Mouse (Mus musculus) hindbrain, embryonic 13.5 days (tissue): ENCODE data around the gene Pde7b. TPM values are rescaled to one million over a fixed set of nuclear protein-coding genes. Genes with fewer than 3 reads are reported as not detected.

Experiments used
- ATAC-seq: fragments of 200-750 bp; cut with Nextera tagmentation; 2 replicates; pipeline ENCODE4 v1.8.0; 2017; ENCODE audit warnings: moderate TSS enrichment; ENCODE audit not compliant: low FRiP score
- H3K27ac ChIP-seq: fragments of 300-500 bp; sonication (generic); 2 replicates; pipeline ENCODE4 v1.5.1; 2015; ENCODE audit warnings: inconsistent platforms, mild to moderate bottlenecking, moderate library complexity
- H3K27me3 ChIP-seq: fragments of 300-500 bp; sonication (generic); 2 replicates; pipeline ENCODE4 v1.6.1; 2015; ENCODE audit warnings: mild to moderate bottlenecking, inconsistent platforms
- H3K36me3 ChIP-seq: fragments of 300-500 bp; sonication (generic); 2 replicates; pipeline ENCODE4 v1.6.1; 2015; ENCODE audit warnings: mild to moderate bottlenecking, inconsistent platforms
- H3K4me1 ChIP-seq: fragments of 300-500 bp; sonication (generic); replicated peaks from 2 replicates; pipeline ENCODE4 v1.6.1; 2015; ENCODE audit warnings: inconsistent platforms
- H3K4me2 ChIP-seq: fragments of 300-500 bp; sonication (generic); 2 replicates; pipeline ENCODE4 v1.6.1; 2015; ENCODE audit warnings: inconsistent platforms, mild to moderate bottlenecking, moderate library complexity
- H3K4me3 ChIP-seq: fragments of 300-500 bp; sonication (generic); 2 replicates; pipeline ENCODE4 v1.5.1; 2015; ENCODE audit warnings: mild to moderate bottlenecking, inconsistent platforms
- H3K9ac ChIP-seq: fragments of 300-500 bp; sonication (generic); 2 replicates; pipeline ENCODE4 v1.6.1; 2015; ENCODE audit warnings: mild to moderate bottlenecking, inconsistent platforms
- H3K9me3 ChIP-seq: fragments of 300-500 bp; sonication (generic); 2 replicates; pipeline ENCODE4 v1.6.1; 2016; ENCODE audit warnings: inconsistent platforms
- WGBS: fragments of 180-500 bp; shearing (Covaris S2); methylation state at CpG from one replicate; pipeline ENCODE4 v1.1.7; 2015; 5-methylcytosine and 5-hydroxymethylcytosine counted together
- polyA plus RNA-seq: library from polyadenylated mRNA; unstranded; fragments of >200 nt; fragmentation: Nextera tagmentation; extraction: Ambion mirVana; gene quantifications from 2 replicates; pipeline ENCODE4 v1.2.1, GENCODE M21; 2015

Pde7b gene
- polyA plus RNA-seq, 1 experiment from 2014 or later, result 2.4 TPM

GRCm38 (mm10) chr10:20630122-20630521, 94.8 kb downstream of the Pde7b start:
- H3K27me3 ChIP-seq, result no peaks in the 10 kb centered on the region
- no peak overlapping the region for H3K4me2 ChIP-seq
- H3K27ac ChIP-seq, result no peak overlapping the region
- no peaks in the 10 kb centered on the region for H3K9me3 ChIP-seq
- H3K9ac ChIP-seq, result no peak overlapping the region
- H3K4me3 ChIP-seq, result no peak overlapping the region
- no peaks in the 10 kb centered on the region for H3K4me1 ChIP-seq
- H3K36me3 ChIP-seq, result no peaks in the 10 kb centered on the region
- WGBS, result 72% methylated on average over 7 of the region's 7 CpGs
- no peak for ATAC-seq

GRCm38 (mm10) chr10:20625702-20626375, 99.0 kb downstream of the Pde7b start:
- no peak for ATAC-seq
- no peaks in the 10 kb centered on the region for H3K4me1 ChIP-seq
- no peak overlapping the region for H3K27ac ChIP-seq
- H3K36me3 ChIP-seq, result no peaks in the 10 kb centered on the region
- H3K4me3 ChIP-seq, result no peak overlapping the region
- no peak overlapping the region for H3K4me2 ChIP-seq
- WGBS, result 94% methylated on average over 16 of the region's 16 CpGs
- no peaks in the 10 kb centered on the region for H3K9me3 ChIP-seq
- no peaks in the 10 kb centered on the region for H3K27me3 ChIP-seq
- H3K9ac ChIP-seq, result no peak overlapping the region

GRCm38 (mm10) chr10:20621661-20622454, 103.0 kb downstream of the Pde7b start:
- Histone ChIP-seq H3K27me3 (no peaks in the 10 kb centered on the region), H3K36me3 (no peaks in the 10 kb centered on the region), H3K9me3 (no peaks in the 10 kb centered on the region), H3K4me3 (no peak overlapping the region), H3K27ac (no peak overlapping the region), H3K4me2 (no peak overlapping the region), H3K9ac (no peak overlapping the region), H3K4me1 (no peaks in the 10 kb centered on the region)
- 81% methylated on average over 8 of the region's 8 CpGs for WGBS
- no peak for ATAC-seq

- WGBS, result 54% methylated on average over 2 of the region's 2 CpGs
- Histone ChIP-seq H3K36me3 (no peaks in the 10 kb centered on the region), H3K9me3 (no peaks in the 10 kb centered on the region), H3K9ac (no peak overlapping the region), H3K27ac (no peak overlapping the region), H3K4me1 (no peaks in the 10 kb centered on the region), H3K4me2 (no peak overlapping the region), H3K27me3 (no peaks in the 10 kb centered on the region), H3K4me3 (no peak overlapping the region)
- no peak; the same call in 1 of the 2 replicates for ATAC-seq
These were observed 118.9 kb downstream of the Pde7b start for GRCm38 (mm10) chr10:20606007-20606406.

- Histone ChIP-seq H3K27me3 (no peaks in the 10 kb centered on the region), H3K36me3 (no peaks in the 10 kb centered on the region), H3K9ac (no peak overlapping the region), H3K9me3 (no peaks in the 10 kb centered on the region), H3K4me2 (no peak overlapping the region), H3K4me1 (no peaks in the 10 kb centered on the region), H3K4me3 (no peak overlapping the region), H3K27ac (no peak overlapping the region)
- ATAC-seq, result no peak
- 74% methylated on average over 5 of the region's 5 CpGs for WGBS
These were observed 129.6 kb downstream of the Pde7b start for GRCm38 (mm10) chr10:20595107-20595810.

- ATAC-seq, result no peak
- 62% methylated on average over 5 of the region's 5 CpGs for WGBS
These were observed 130.9 kb downstream of the Pde7b start for GRCm38 (mm10) chr10:20594015-20594414.

GRCm38 (mm10) chr10:20590100-20590499, 134.8 kb downstream of the Pde7b start:
- Histone ChIP-seq H3K4me1 (no peaks in the 10 kb centered on the region), H3K9ac (no peak overlapping the region), H3K27me3 (no peaks in the 10 kb centered on the region), H3K36me3 (no peaks in the 10 kb centered on the region), H3K4me3 (no peak overlapping the region), H3K4me2 (no peak overlapping the region), H3K27ac (no peak overlapping the region), H3K9me3 (no peaks in the 10 kb centered on the region)
- ATAC-seq, result no peak
- WGBS, result 75% methylated on average over 7 of the region's 7 CpGs

More at GRCm38 (mm10) chr10:20594015-20594414, 130.9 kb downstream of the Pde7b start:
- H3K27me3 ChIP-seq, result no peaks in the 10 kb centered on the region
- H3K4me2 ChIP-seq, result no peak overlapping the region
- H3K9me3 ChIP-seq, result no peaks in the 10 kb centered on the region
- H3K9ac ChIP-seq, result no peak overlapping the region
- no peaks in the 10 kb centered on the region for H3K4me1 ChIP-seq
- H3K36me3 ChIP-seq, result no peaks in the 10 kb centered on the region
- no peak overlapping the region for H3K4me3 ChIP-seq
- no peak overlapping the region for H3K27ac ChIP-seq

GRCm38 (mm10) chr10:20585959-20586358, 138.9 kb downstream of the Pde7b start:
- 83% methylated on average over 4 of the region's 4 CpGs for WGBS
- Histone ChIP-seq H3K4me3 (no peak overlapping the region), H3K4me1 (no peaks in the 10 kb centered on the region), H3K9ac (no peak overlapping the region), H3K9me3 (no peaks in the 10 kb centered on the region), H3K27ac (no peak overlapping the region), H3K27me3 (no peaks in the 10 kb centered on the region), H3K4me2 (no peak overlapping the region), H3K36me3 (no peaks in the 10 kb centered on the region)
- ATAC-seq, result no peak

GRCm38 (mm10) chr10:20575002-20575401, 149.9 kb downstream of the Pde7b start:
- 94% methylated on average over 11 of the region's 11 CpGs for WGBS
- ATAC-seq, result no peak

GRCm38 (mm10) chr10:20574414-20574813, 150.5 kb downstream of the Pde7b start:
- 88% methylated on average over 1 of the region's 1 CpGs for WGBS

More at GRCm38 (mm10) chr10:20575002-20575401, 149.9 kb downstream of the Pde7b start:
- Histone ChIP-seq H3K27me3 (no peaks in the 10 kb centered on the region), H3K4me3 (no peak overlapping the region), H3K36me3 (no peaks in the 10 kb centered on the region), H3K9me3 (no peaks in the 10 kb centered on the region), H3K9ac (no peak overlapping the region), H3K4me1 (no peaks in the 10 kb centered on the region), H3K27ac (no peak overlapping the region), H3K4me2 (no peak overlapping the region)

GRCm38 (mm10) chr10:20571521-20571920, 153.4 kb downstream of the Pde7b start:
- WGBS, result 90% methylated on average over 2 of the region's 2 CpGs

More at GRCm38 (mm10) chr10:20574414-20574813, 150.5 kb downstream of the Pde7b start:
- Histone ChIP-seq H3K36me3 (no peaks in the 10 kb centered on the region), H3K4me3 (no peak overlapping the region), H3K27me3 (no peaks in the 10 kb centered on the region), H3K4me2 (no peak overlapping the region), H3K4me1 (no peaks in the 10 kb centered on the region), H3K9me3 (no peaks in the 10 kb centered on the region), H3K27ac (no peak overlapping the region), H3K9ac (no peak overlapping the region)
- ATAC-seq, result no peak

GRCm38 (mm10) chr10:20568630-20569029, 156.2 kb downstream of the Pde7b start:
- ATAC-seq, result no peak
- Histone ChIP-seq H3K4me2 (no peak overlapping the region), H3K4me3 (no peak overlapping the region), H3K9me3 (no peaks in the 10 kb centered on the region), H3K4me1 (no peaks in the 10 kb centered on the region), H3K36me3 (no peaks in the 10 kb centered on the region), H3K9ac (no peak overlapping the region), H3K27me3 (no peaks in the 10 kb centered on the region), H3K27ac (no peak overlapping the region)
- 90% methylated on average over 6 of the region's 6 CpGs for WGBS

More at GRCm38 (mm10) chr10:20571521-20571920, 153.4 kb downstream of the Pde7b start:
- no peak overlapping the region for H3K27ac ChIP-seq
- no peak for ATAC-seq
- H3K4me2 ChIP-seq, result no peak overlapping the region
- no peaks in the 10 kb centered on the region for H3K27me3 ChIP-seq
- H3K9ac ChIP-seq, result no peak overlapping the region
- no peaks in the 10 kb centered on the region for H3K4me1 ChIP-seq
- H3K36me3 ChIP-seq, result no peaks in the 10 kb centered on the region
- no peaks in the 10 kb centered on the region for H3K9me3 ChIP-seq
- H3K4me3 ChIP-seq, result no peak overlapping the region
